ENCODE assay signal across 25 mouse cellular contexts in genomic region chr9:25460835-25461555, GRCm38 (mm10). TPM values are rescaled to one million over a fixed set of nuclear protein-coding genes. Genes with fewer than 3 reads are reported as not detected.
A peak's percentile ranks its signal among the peaks of the same experiment; 100 is the strongest.
DNase-seq lines count a peak whose midpoint lies in the region; ATAC-seq lines count a peak whose summit lies in the region.
"Had no signal": no experiment of that assay in that cellular context is flagged by ENCODE, and none has a peak within 500 bp of the region (broad histone marks: within the 10 kb centered on the region; RNA-seq: fewer than 3 reads in every experiment).

No protein-coding gene starts in this region.

- H3K9ac ChIP-seq in heart, embryonic 11.5 days (ENCODE audit: low read depth, low read length) = no peak overlapping the region
- H3K9ac ChIP-seq in intestine, embryonic 16.5 days (ENCODE audit: low read depth, low read length) = no peak overlapping the region
- H3K9ac ChIP-seq: embryonic facial prominence, embryonic 13.5 days; forebrain, embryonic 12.5 days; liver, embryonic 15.5 days; midbrain, embryonic 15.5 days; neural tube, embryonic 12.5 days had no signal

- WGBS in heart, embryonic 11.5 days (ENCODE audit: insufficient replicate concordance) = 46% methylated on average over 10 of the region's 10 CpGs
- WGBS in intestine, embryonic 16.5 days = 64% methylated on average over 10 of the region's 10 CpGs
- WGBS in limb, embryonic 10.5 days = 84% methylated on average over 10 of the region's 10 CpGs

- no peaks in the 10 kb centered on the region for H3K27me3 ChIP-seq in heart, embryonic 11.5 days (ENCODE audit: control insufficient read depth, insufficient read depth, low read length)
- H3K27me3 ChIP-seq in intestine, embryonic 16.5 days (replicated peaks; ENCODE audit: control insufficient read depth, insufficient read depth, low read length) = no peaks in the 10 kb centered on the region
- no peaks in the 10 kb centered on the region for H3K27me3 ChIP-seq in limb, embryonic 10.5 days (ENCODE audit: low read depth, poor library complexity, severe bottlenecking)
- H3K27me3 ChIP-seq: embryonic facial prominence, embryonic 13.5 days; forebrain, embryonic 12.5 days; liver, embryonic 15.5 days; midbrain, embryonic 15.5 days; neural tube, embryonic 12.5 days had no signal

- no peaks in the 10 kb centered on the region for H3K9me3 ChIP-seq in heart, embryonic 11.5 days (replicated peaks; ENCODE audit: control insufficient read depth, low read length)
- no peaks in the 10 kb centered on the region for H3K9me3 ChIP-seq in intestine, embryonic 16.5 days (ENCODE audit: control insufficient read depth, low read length)
- no peaks in the 10 kb centered on the region for H3K9me3 ChIP-seq in limb, embryonic 10.5 days (replicated peaks)
- H3K9me3 ChIP-seq: embryonic facial prominence, embryonic 13.5 days; forebrain, embryonic 12.5 days; heart, embryonic 10.5 days; liver, embryonic 15.5 days; midbrain, embryonic 15.5 days; neural tube, embryonic 12.5 days had no signal

- no peak for ATAC-seq in heart, embryonic 11.5 days (replicated peaks; ENCODE audit: insufficient number of reproducible peaks, low FRiP score, low TSS enrichment)
- peak; percentile 99 for ATAC-seq in intestine, embryonic 16.5 days
- ATAC-seq: CD4-positive, CD25-positive, alpha-beta regulatory T cell, adult 4 months; lung, postnatal 0 days; midbrain, embryonic 15.5 days had no signal

- DNase-seq in heart, adult 11 months = peak; percentile 66
- DNase-seq in 416B (ENCODE audit: low read depth) = peak; percentile 17
- peak; percentile 71 for DNase-seq in adrenal gland, postnatal 10 days
- no peak for DNase-seq in limb, embryonic 10.5 days (ENCODE audit: low spot score)
- DNase-seq in frontal cortex, postnatal 36 days (ENCODE audit: low spot score in 2 of 2) = no peak
- DNase-seq in right cerebral cortex, postnatal 25 days = no peak
- DNase-seq: cerebellum, adult 8-10 months; cerebellum, postnatal 36 days; embryo, embryonic 11 days; gastrocnemius, adult 2 months; kidney, adult 2 months; thymus, postnatal 25 days had no signal

- no peak overlapping the region for H3K4me2 ChIP-seq in heart, embryonic 11.5 days
- H3K4me2 ChIP-seq in intestine, embryonic 16.5 days (ENCODE audit: low read depth, low read length) = no peak overlapping the region
- H3K4me2 ChIP-seq: embryonic facial prominence, embryonic 13.5 days; forebrain, embryonic 12.5 days; liver, embryonic 15.5 days; midbrain, embryonic 15.5 days; neural tube, embryonic 12.5 days had no signal

- no peaks in the 10 kb centered on the region for H3K36me3 ChIP-seq in heart, embryonic 11.5 days (ENCODE audit: control insufficient read depth, insufficient read depth, low read length)
- H3K36me3 ChIP-seq in intestine, embryonic 16.5 days (ENCODE audit: control insufficient read depth, insufficient read depth, low read length) = no peaks in the 10 kb centered on the region
- no peaks in the 10 kb centered on the region for H3K36me3 ChIP-seq in limb, embryonic 10.5 days
- H3K36me3 ChIP-seq: embryonic facial prominence, embryonic 13.5 days; forebrain, embryonic 12.5 days; heart, embryonic 10.5 days; liver, embryonic 15.5 days; midbrain, embryonic 15.5 days; neural tube, embryonic 12.5 days had no signal

- H3K4me1 ChIP-seq in heart, embryonic 11.5 days (ENCODE audit: control insufficient read depth, insufficient read depth, low read length) = peaks cover 5% of the 10 kb centered on the region
- no peaks in the 10 kb centered on the region for H3K4me1 ChIP-seq in intestine, embryonic 16.5 days (ENCODE audit: control insufficient read depth, insufficient read depth, low read length)
- no peaks in the 10 kb centered on the region for H3K4me1 ChIP-seq in limb, embryonic 10.5 days
- H3K4me1 ChIP-seq: embryonic facial prominence, embryonic 13.5 days; forebrain, embryonic 12.5 days; liver, embryonic 15.5 days; midbrain, embryonic 15.5 days; neural tube, embryonic 12.5 days had no signal

- no peak overlapping the region for H3K4me3 ChIP-seq in heart, embryonic 11.5 days (ENCODE audit: low read depth, low read length)
- H3K4me3 ChIP-seq in intestine, embryonic 16.5 days (ENCODE audit: low read length) = no peak overlapping the region
- H3K4me3 ChIP-seq in limb, embryonic 10.5 days = no peak overlapping the region
- H3K4me3 ChIP-seq: embryonic facial prominence, embryonic 13.5 days; erythroblast, embryonic 14.5 days; forebrain, embryonic 12.5 days; gastrocnemius, adult 2 months; heart, embryonic 10.5 days; liver, embryonic 15.5 days; midbrain, embryonic 15.5 days; neural tube, embryonic 12.5 days had no signal

- no peak overlapping the region for H3K27ac ChIP-seq in heart, embryonic 11.5 days (ENCODE audit: low read depth, low read length)
- H3K27ac ChIP-seq in intestine, embryonic 16.5 days (ENCODE audit: low read length) = no peak overlapping the region
- H3K27ac ChIP-seq in limb, embryonic 10.5 days = no peak overlapping the region
- H3K27ac ChIP-seq: embryonic facial prominence, embryonic 13.5 days; forebrain, embryonic 12.5 days; gastrocnemius, adult 2 months; heart, embryonic 10.5 days; kidney, postnatal 0 days; liver, embryonic 15.5 days; macrophage; midbrain, embryonic 15.5 days; neural tube, embryonic 12.5 days had no signal

RNA-seq across cellular contexts. Expression of gene Eepd1, which starts 20.4 kb away (rescaled TPM):
- 20.9 and 21.5 TPM in 2 replicates for polyA plus RNA-seq in heart, embryonic 11.5 days (2014; fragmentation: Nextera tagmentation; extraction: Ambion mirVana)
- 10 to 100 TPM; 18.6 to 30.3 TPM for total RNA-seq in adrenal gland, postnatal 10 days (2021)
- polyA plus RNA-seq in intestine, embryonic 16.5 days (2015; fragmentation: Nextera tagmentation; extraction: Ambion mirVana) = 6.9 and 8.1 TPM in 2 replicates
- 19.2 and 22.9 TPM in 2 replicates for polyA plus RNA-seq in limb, embryonic 10.5 days (2016; fragmentation: Nextera tagmentation; extraction: Ambion mirVana)

Comparison
In these comparisons a context has a peak if more than half of its experiments do, and no peak if none do; other contexts are left out.
1. DNase-seq: peak in heart, adult 11 months (single experiment), 416B (single experiment) and adrenal gland, postnatal 10 days (single experiment); none in limb, embryonic 10.5 days (single experiment), frontal cortex, postnatal 36 days (0 of 2) and right cerebral cortex, postnatal 25 days (single experiment).